In genomic region chr5:17689604-17690003, GRCm38 (mm10) we compare ENCODE assay signal across 8 mouse cellular contexts.
DNase-seq lines count a peak whose midpoint lies in the region; ATAC-seq lines count a peak whose summit lies in the region.

No protein-coding gene starts in this region.

- no peak overlapping the region for H3K4me3 ChIP-seq in limb, embryonic 13.5 days

- H3K4me2 ChIP-seq in limb, embryonic 13.5 days (replicated peaks), result no peak overlapping the region

- H3K9me3 ChIP-seq in limb, embryonic 13.5 days, result no peaks in the 10 kb centered on the region

- ATAC-seq in limb, embryonic 13.5 days (ENCODE audit: low FRiP score, low read depth), result peak; percentile 86
- ATAC-seq in monocyte, adult 5-6 weeks (replicated peaks; ENCODE audit: insufficient number of reproducible peaks, low FRiP score, low TSS enrichment, poor library complexity, severe bottlenecking), result no peak

- H3K4me1 ChIP-seq in limb, embryonic 13.5 days, result peaks cover 19% of the 10 kb centered on the region

- DNase-seq in urinary bladder, postnatal 14 days (ENCODE audit: low spot score), result peak; percentile 53
- no peak for DNase-seq in urinary bladder, adult 2 months (ENCODE audit: low spot score)
- peak; percentile 33 for DNase-seq in gonadal fat pad, adult 2 months (ENCODE audit: low read depth)
- DNase-seq in thymus, postnatal 4 days, result no peak
- DNase-seq in layer of hippocampus, adult 9-10 months (ENCODE audit: low spot score), result no peak
- no peak for DNase-seq in embryo, embryonic 9.5 days (ENCODE audit: extremely low spot score)

- H3K27me3 ChIP-seq in limb, embryonic 13.5 days, result no peaks in the 10 kb centered on the region

- peaks cover 3% of the 10 kb centered on the region; the same call in 1 of the 2 replicates for H3K36me3 ChIP-seq in limb, embryonic 13.5 days

- no peak overlapping the region for H3K9ac ChIP-seq in limb, embryonic 13.5 days

- H3K27ac ChIP-seq in limb, embryonic 13.5 days, result peak overlapping the region; percentile 82

- whole genome bisulfite sequencing in limb, embryonic 13.5 days, result 44% methylated on average over 5 of the region's 5 CpGs

Comparison
In these comparisons a context has a peak if more than half of its experiments do, and no peak if none do; other contexts are left out.
1. DNase-seq: peak in urinary bladder, postnatal 14 days (single experiment) and gonadal fat pad, adult 2 months (single experiment); none in urinary bladder, adult 2 months (single experiment), thymus, postnatal 4 days (single experiment), layer of hippocampus, adult 9-10 months (single experiment) and embryo, embryonic 9.5 days (single experiment).